8 mouse cellular contexts compared by ENCODE assay signal in the genomic region with DNA sequence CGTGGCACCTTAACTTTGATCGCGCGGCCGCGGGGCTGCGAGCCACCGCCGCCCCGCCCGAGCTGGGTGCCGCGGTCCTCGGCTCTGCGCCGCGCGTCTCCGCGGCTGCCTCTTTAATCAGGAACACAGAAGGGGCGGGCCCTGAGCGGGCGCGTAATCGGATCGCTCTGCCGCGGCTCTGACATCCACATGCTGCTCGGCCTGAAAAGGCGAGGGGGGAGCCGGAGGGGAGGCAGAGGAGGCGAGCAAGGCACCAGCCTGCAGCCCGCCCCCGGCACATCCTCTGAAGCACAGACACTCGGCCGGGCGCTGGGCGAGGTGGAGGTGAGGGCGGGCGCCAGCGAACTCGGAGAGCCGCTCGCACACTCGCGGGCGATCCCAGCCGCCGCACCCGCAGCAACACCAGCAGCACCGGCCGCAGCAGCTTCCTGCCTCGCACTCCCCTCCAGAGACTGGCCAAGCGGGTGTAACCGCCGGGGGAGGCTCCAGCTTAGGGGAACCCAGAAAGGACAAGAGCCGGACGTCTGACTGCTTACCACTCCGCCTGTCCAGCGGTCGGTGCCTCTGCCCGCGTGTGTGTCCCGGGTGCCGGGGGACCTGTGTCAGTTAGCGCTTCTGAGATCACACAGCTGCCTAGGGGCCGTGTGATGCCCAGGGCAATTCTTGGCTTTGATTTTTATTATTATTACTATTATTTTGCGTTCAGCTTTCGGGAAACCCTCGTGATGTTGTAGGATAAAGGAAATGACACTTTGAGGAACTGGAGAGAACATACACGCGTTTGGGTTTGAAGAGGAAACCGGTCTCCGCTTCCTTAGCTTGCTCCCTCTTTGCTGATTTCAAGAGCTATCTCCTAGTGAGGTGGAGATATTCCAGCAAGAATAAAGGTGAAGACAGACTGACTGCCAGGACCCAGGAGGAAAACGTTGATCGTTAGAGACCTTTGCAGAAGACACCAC. TPM values are rescaled to one million over a fixed set of nuclear protein-coding genes. Genes with fewer than 3 reads are reported as not detected.
A peak's percentile ranks its signal among the peaks of the same experiment; 100 is the strongest.
DNase-seq lines count a peak whose midpoint lies in the region; ATAC-seq and TF ChIP-seq lines count a peak whose summit lies in the region.

A gene (plus strand): TSS at position 128 of the 959 bp plus-strand sequence.

- no peaks in the 10 kb centered on the region for H3K36me3 ChIP-seq in embryonic facial prominence, embryonic 14.5 days (ENCODE audit: control insufficient read depth, insufficient read depth, low read length)
- H3K36me3 ChIP-seq in midbrain, embryonic 16.5 days (ENCODE audit: control insufficient read depth, insufficient read depth, low read length): no peaks in the 10 kb centered on the region
- H3K36me3 ChIP-seq in spleen, adult 2 months (ENCODE audit: control insufficient read depth, insufficient read depth, low read length): no peaks in the 10 kb centered on the region

- H3K4me1 ChIP-seq in embryonic facial prominence, embryonic 14.5 days (ENCODE audit: control insufficient read depth, insufficient read depth, low read length): peaks cover 14% of the 10 kb centered on the region
- H3K4me1 ChIP-seq in midbrain, embryonic 16.5 days (ENCODE audit: control insufficient read depth, insufficient read depth, low read length): peaks cover 19% of the 10 kb centered on the region
- peaks cover 15% of the 10 kb centered on the region for H3K4me1 ChIP-seq in spleen, adult 2 months (ENCODE audit: control insufficient read depth, insufficient read depth, insufficient read length)

- H3K4me3 ChIP-seq in embryonic facial prominence, embryonic 14.5 days (ENCODE audit: low read depth, low read length): peak within 1 kb of the TSS; percentile 55
- H3K4me3 ChIP-seq in midbrain, embryonic 16.5 days (ENCODE audit: low read depth, low read length): peak within 1 kb of the TSS; percentile 53
- peak within 1 kb of the TSS; percentile 67 for H3K4me3 ChIP-seq in spleen, adult 2 months (ENCODE audit: extremely low read depth, insufficient read depth, insufficient read length)

- peak within 1 kb of the TSS; percentile 88 for H3K4me2 ChIP-seq in embryonic facial prominence, embryonic 14.5 days (ENCODE audit: low read depth, low read length)
- H3K4me2 ChIP-seq in midbrain, embryonic 16.5 days (ENCODE audit: low read length): peak within 1 kb of the TSS; percentile 98

- peak within 1 kb of the TSS; percentile 76 for H3K27ac ChIP-seq in embryonic facial prominence, embryonic 14.5 days (replicated peaks; ENCODE audit: low read depth, low read length)
- peak within 1 kb of the TSS; percentile 85 for H3K27ac ChIP-seq in midbrain, embryonic 16.5 days (ENCODE audit: low read length)
- peak within 1 kb of the TSS; percentile 38; the same call in 1 of the 2 replicates for H3K27ac ChIP-seq in spleen, adult 2 months (ENCODE audit: insufficient read depth, low read length)

- peaks cover 14% of the 10 kb centered on the region for H3K27me3 ChIP-seq in embryonic facial prominence, embryonic 14.5 days (replicated peaks; ENCODE audit: control insufficient read depth, insufficient read depth, low read length)
- H3K27me3 ChIP-seq in midbrain, embryonic 16.5 days (ENCODE audit: control insufficient read depth, insufficient read depth, low read depth, low read length): no peaks in the 10 kb centered on the region; the same call in 1 of the 2 replicates
- H3K27me3 ChIP-seq in spleen, adult 2 months (ENCODE audit: control insufficient read depth, insufficient read depth, low read length): peaks cover 36% of the 10 kb centered on the region

- no peak for TF ChIP-seq CTCF in spleen, adult 2 months (IDR thresholded peaks at IDR 0.05; ENCODE audit: extremely low read depth, insufficient read depth, insufficient read length, insufficient replicate concordance)

- peak; percentile 61 to 84 for DNase-seq in left cerebral cortex, adult 18-20 months (ENCODE audit: low spot score in 2 of 2)
- DNase-seq in left cerebral cortex, adult 11 months (ENCODE audit: low spot score): no peak
- peak; percentile 95 for DNase-seq in embryonic facial prominence, embryonic 14.5 days (ENCODE audit: low spot score)
- DNase-seq in heart, adult 9 months (ENCODE audit: low spot score in 2 of 2): peak; percentile 90 to 93
- DNase-seq in kidney, adult 8-10 months: peak; percentile 81 to 82
- peak; percentile 67 for DNase-seq in liver
- peak in 1 of 2 experiments; percentile 61 for DNase-seq in spleen, adult 2 months (ENCODE audit: low read depth in 1 of 2, low spot score in 2 of 2)

- WGBS in embryonic facial prominence, embryonic 14.5 days: 0% methylated on average over 40 of the region's 76 CpGs
- 0% methylated on average over 74 of the region's 76 CpGs for WGBS in midbrain, embryonic 16.5 days
- under 1% methylated on average over 76 of the region's 76 CpGs for WGBS in spleen, adult 2 months

- H3K9me3 ChIP-seq in embryonic facial prominence, embryonic 14.5 days (ENCODE audit: control insufficient read depth, low read length): no peaks in the 10 kb centered on the region
- H3K9me3 ChIP-seq in midbrain, embryonic 16.5 days (replicated peaks; ENCODE audit: control insufficient read depth, low read length, poor library complexity, severe bottlenecking): no peaks in the 10 kb centered on the region

- peak; percentile 88 for ATAC-seq in embryonic facial prominence, embryonic 14.5 days (ENCODE audit: low read depth)
- peak; percentile 82 for ATAC-seq in midbrain, embryonic 16.5 days

- no peak for TF ChIP-seq POLR2A in spleen, adult 2 months (IDR thresholded peaks at IDR 0.05; ENCODE audit: low read depth, low read length)

- peak within 1 kb of the TSS; percentile 69 for H3K9ac ChIP-seq in embryonic facial prominence, embryonic 14.5 days (ENCODE audit: low read depth, low read length)
- peak within 1 kb of the TSS; percentile 76 for H3K9ac ChIP-seq in midbrain, embryonic 16.5 days (ENCODE audit: low read depth, low read length)

RNA-seq across cellular contexts. Expression of the gene that starts here (rescaled TPM):
- total RNA-seq in left cerebral cortex, adult 18-20 months (2021): 10 to 100 TPM; 29.4 to 31.2 TPM
- polyA plus RNA-seq in embryonic facial prominence, embryonic 14.5 days (2014; fragmentation: Nextera tagmentation; extraction: Ambion mirVana): 41.6 and 42.1 TPM in 2 replicates
- 23.4 and 33.3 TPM in 2 replicates for polyA plus RNA-seq in midbrain, embryonic 16.5 days (2015; fragmentation: Nextera tagmentation; extraction: Ambion mirVana)
- 6.1 and 6.5 TPM in 2 replicates for polyA plus RNA-seq in spleen, adult 2 months (2012; rRNA removed)
